In the genomic region with DNA sequence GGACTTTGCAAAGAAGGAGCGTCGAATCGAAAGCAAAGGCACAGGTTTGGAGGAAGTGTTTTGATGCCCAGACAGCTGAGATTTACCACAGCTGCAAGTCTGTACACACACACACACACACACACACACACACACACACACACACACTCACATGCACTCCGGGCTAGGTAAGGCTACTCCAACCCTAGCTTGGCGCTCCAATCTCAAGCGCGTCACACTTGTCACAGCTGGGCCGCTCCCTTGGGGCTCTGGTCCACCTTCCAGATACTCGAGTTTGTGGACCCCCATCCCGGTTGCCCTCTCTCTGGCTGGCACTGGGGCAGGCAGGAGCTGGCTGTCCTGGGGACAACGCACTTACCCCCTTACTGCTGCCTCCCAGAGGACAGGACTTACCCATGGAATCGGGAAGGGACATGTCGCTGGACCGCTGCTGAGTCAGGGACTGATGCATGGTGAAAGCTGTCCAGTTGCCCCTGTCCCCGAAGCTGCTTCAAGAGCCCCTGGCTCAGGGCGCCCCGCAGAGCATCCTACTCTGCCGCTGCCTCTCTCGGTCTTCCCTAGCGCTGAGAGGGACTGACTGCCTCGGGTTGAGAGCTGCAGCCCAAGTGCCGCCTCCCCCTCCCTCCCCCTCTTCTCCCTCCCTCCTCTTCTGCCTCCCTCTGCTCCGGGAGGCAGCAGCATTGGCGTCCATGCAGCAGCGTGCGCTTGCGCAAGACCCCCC, we compare ENCODE assay signal across 8 mouse cellular contexts. TPM values are rescaled to one million over a fixed set of nuclear protein-coding genes. Genes with fewer than 3 reads are reported as not detected.
DNase-seq lines count a peak whose midpoint lies in the region; ATAC-seq lines count a peak whose summit lies in the region.

A gene (minus strand): TSS at position 589 of the 721 bp plus-strand sequence.

- H3K9ac ChIP-seq in kidney, embryonic 16.5 days (replicated peaks; ENCODE audit: low read length), result 0 out of 2 replicates have a peak within 1 kb of the TSS, but pooled peaks have one; percentile 31
- no peak within 1 kb of the TSS for H3K9ac ChIP-seq in forebrain, embryonic 11.5 days (ENCODE audit: low read length)
- no peak within 1 kb of the TSS for H3K9ac ChIP-seq in hindbrain, embryonic 11.5 days (ENCODE audit: low read depth, low read length)
- peak within 1 kb of the TSS; percentile 49 for H3K9ac ChIP-seq in midbrain, embryonic 16.5 days (ENCODE audit: low read depth, low read length)

- H3K36me3 ChIP-seq in kidney, embryonic 16.5 days (ENCODE audit: insufficient read depth, low read length), result no peaks in the 10 kb centered on the region
- H3K36me3 ChIP-seq in forebrain, embryonic 11.5 days (ENCODE audit: control insufficient read depth, insufficient read depth, low read length), result no peaks in the 10 kb centered on the region
- H3K36me3 ChIP-seq in hindbrain, embryonic 11.5 days (ENCODE audit: control insufficient read depth, insufficient read depth, low read length), result no peaks in the 10 kb centered on the region
- no peaks in the 10 kb centered on the region for H3K36me3 ChIP-seq in limb, embryonic 10.5 days
- no peaks in the 10 kb centered on the region for H3K36me3 ChIP-seq in midbrain, embryonic 16.5 days (ENCODE audit: control insufficient read depth, insufficient read depth, low read length)

- H3K4me2 ChIP-seq in kidney, embryonic 16.5 days (replicated peaks; ENCODE audit: low read depth, low read length), result peak within 1 kb of the TSS; percentile 60
- peak within 1 kb of the TSS; percentile 59 for H3K4me2 ChIP-seq in forebrain, embryonic 11.5 days (ENCODE audit: low read depth, low read length, severe bottlenecking)
- H3K4me2 ChIP-seq in hindbrain, embryonic 11.5 days (replicated peaks; ENCODE audit: low read depth, low read length), result peak within 1 kb of the TSS; percentile 69
- H3K4me2 ChIP-seq in midbrain, embryonic 16.5 days (ENCODE audit: low read length), result peak within 1 kb of the TSS; percentile 72

- no peak within 1 kb of the TSS for H3K27ac ChIP-seq in kidney, embryonic 16.5 days (ENCODE audit: low read length)
- no peak within 1 kb of the TSS for H3K27ac ChIP-seq in forebrain, embryonic 11.5 days (ENCODE audit: low read depth, low read length)
- H3K27ac ChIP-seq in hindbrain, embryonic 11.5 days (ENCODE audit: low read depth, low read length), result no peak within 1 kb of the TSS
- no peak within 1 kb of the TSS for H3K27ac ChIP-seq in limb, embryonic 10.5 days
- H3K27ac ChIP-seq in midbrain, embryonic 16.5 days (ENCODE audit: low read length), result no peak within 1 kb of the TSS

- ATAC-seq in kidney, embryonic 16.5 days (ENCODE audit: low FRiP score, low TSS enrichment), result peak; percentile 76
- ATAC-seq in forebrain, embryonic 11.5 days (replicated peaks; ENCODE audit: low FRiP score), result peak; percentile 61
- peak; percentile 67 for ATAC-seq in hindbrain, embryonic 11.5 days (ENCODE audit: low FRiP score)
- ATAC-seq in midbrain, embryonic 16.5 days, result peak; percentile 86

- no peaks in the 10 kb centered on the region for H3K9me3 ChIP-seq in kidney, embryonic 16.5 days (ENCODE audit: low read length)
- H3K9me3 ChIP-seq in forebrain, embryonic 11.5 days (ENCODE audit: control insufficient read depth, low read length), result no peaks in the 10 kb centered on the region
- H3K9me3 ChIP-seq in hindbrain, embryonic 11.5 days (ENCODE audit: control insufficient read depth, low read length), result no peaks in the 10 kb centered on the region
- no peaks in the 10 kb centered on the region for H3K9me3 ChIP-seq in limb, embryonic 10.5 days (replicated peaks)
- no peaks in the 10 kb centered on the region for H3K9me3 ChIP-seq in midbrain, embryonic 16.5 days (replicated peaks; ENCODE audit: control insufficient read depth, low read length, poor library complexity, severe bottlenecking)

- peak within 1 kb of the TSS; percentile 45 for H3K4me3 ChIP-seq in kidney, embryonic 16.5 days (ENCODE audit: low read length)
- peak within 1 kb of the TSS; percentile 29 for H3K4me3 ChIP-seq in forebrain, embryonic 11.5 days (ENCODE audit: low read depth, low read length)
- H3K4me3 ChIP-seq in hindbrain, embryonic 11.5 days (ENCODE audit: low read depth, low read length), result peak within 1 kb of the TSS; percentile 27
- peak within 1 kb of the TSS; percentile 47 for H3K4me3 ChIP-seq in limb, embryonic 10.5 days
- peak within 1 kb of the TSS; percentile 41 for H3K4me3 ChIP-seq in midbrain, embryonic 16.5 days (ENCODE audit: low read depth, low read length)

- no peaks in the 10 kb centered on the region for H3K4me1 ChIP-seq in kidney, embryonic 16.5 days (ENCODE audit: insufficient read depth, low read length)
- H3K4me1 ChIP-seq in forebrain, embryonic 11.5 days (replicated peaks; ENCODE audit: control insufficient read depth, insufficient read depth, low read length), result no peaks in the 10 kb centered on the region
- no peaks in the 10 kb centered on the region for H3K4me1 ChIP-seq in hindbrain, embryonic 11.5 days (replicated peaks; ENCODE audit: control insufficient read depth, insufficient read depth, low read length)
- peaks cover 7% of the 10 kb centered on the region; the same call in 1 of the 2 replicates for H3K4me1 ChIP-seq in limb, embryonic 10.5 days
- H3K4me1 ChIP-seq in midbrain, embryonic 16.5 days (ENCODE audit: control insufficient read depth, insufficient read depth, low read length), result no peaks in the 10 kb centered on the region

- H3K27me3 ChIP-seq in kidney, embryonic 16.5 days (ENCODE audit: insufficient read depth, low read length), result peaks cover 3% of the 10 kb centered on the region; the same call in 1 of the 2 replicates
- H3K27me3 ChIP-seq in forebrain, embryonic 11.5 days (ENCODE audit: control insufficient read depth, insufficient read depth, low read length), result no peaks in the 10 kb centered on the region
- H3K27me3 ChIP-seq in hindbrain, embryonic 11.5 days (ENCODE audit: control insufficient read depth, insufficient read depth, low read length), result no peaks in the 10 kb centered on the region
- peaks cover 60% of the 10 kb centered on the region for H3K27me3 ChIP-seq in limb, embryonic 10.5 days (ENCODE audit: low read depth, poor library complexity, severe bottlenecking)
- no peaks in the 10 kb centered on the region for H3K27me3 ChIP-seq in midbrain, embryonic 16.5 days (ENCODE audit: control insufficient read depth, insufficient read depth, low read depth, low read length)

- no peak for DNase-seq in kidney, adult 8-10 months
- DNase-seq in adrenal gland, postnatal 14 days, result peak; percentile 47
- DNase-seq in forebrain, embryonic 11.5 days (ENCODE audit: low spot score), result peak; percentile 66
- peak; percentile 47 for DNase-seq in hindbrain, embryonic 11.5 days (ENCODE audit: low spot score)
- no peak for DNase-seq in limb, embryonic 10.5 days (ENCODE audit: low spot score)
- no peak for DNase-seq in urinary bladder, adult 2 months (ENCODE audit: low spot score)

- WGBS in kidney, embryonic 16.5 days, result 32% methylated on average over 23 of the region's 27 CpGs
- 23% methylated on average over 25 of the region's 27 CpGs for WGBS in forebrain, embryonic 11.5 days
- WGBS in hindbrain, embryonic 11.5 days, result 21% methylated on average over 26 of the region's 27 CpGs
- 15% methylated on average over 25 of the region's 27 CpGs for WGBS in limb, embryonic 10.5 days
- 24% methylated on average over 20 of the region's 27 CpGs for WGBS in midbrain, embryonic 16.5 days

RNA-seq across cellular contexts. Expression of the gene that starts here (rescaled TPM):
- 27.3 and 29.4 TPM in 2 replicates for polyA plus RNA-seq in kidney, embryonic 16.5 days (2015; fragmentation: Nextera tagmentation; extraction: Ambion mirVana)
- total RNA-seq in adrenal gland, postnatal 14 days (2021), result 9.9 and 12.2 TPM in 2 replicates
- 13.7 and 13.8 TPM in 2 replicates for polyA plus RNA-seq in forebrain, embryonic 11.5 days (2014; fragmentation: Nextera tagmentation; extraction: Ambion mirVana)
- 19.7 and 20.6 TPM in 2 replicates for polyA plus RNA-seq in hindbrain, embryonic 11.5 days (2014; fragmentation: Nextera tagmentation; extraction: Ambion mirVana)
- 25.7 and 28.0 TPM in 2 replicates for polyA plus RNA-seq in limb, embryonic 10.5 days (2016; fragmentation: Nextera tagmentation; extraction: Ambion mirVana)
- polyA plus RNA-seq in midbrain, embryonic 16.5 days (2015; fragmentation: Nextera tagmentation; extraction: Ambion mirVana), result 24.1 and 24.4 TPM in 2 replicates
- polyA plus RNA-seq in urinary bladder, adult 2 months (2012; rRNA removed), result 5.6 and 6.0 TPM in 2 replicates

Comparison
In these comparisons a context has a peak if more than half of its experiments do, and no peak if none do; other contexts are left out.
1. H3K9ac ChIP-seq: peak in kidney, embryonic 16.5 days (single experiment) and midbrain, embryonic 16.5 days (single experiment); none in forebrain, embryonic 11.5 days (single experiment) and hindbrain, embryonic 11.5 days (single experiment).
2. DNase-seq: peak in adrenal gland, postnatal 14 days (single experiment), forebrain, embryonic 11.5 days (single experiment) and hindbrain, embryonic 11.5 days (single experiment); none in kidney, adult 8-10 months (0 of 2), limb, embryonic 10.5 days (single experiment) and urinary bladder, adult 2 months (single experiment).
3. Peak in every context shown above with its lines, with median percentiles within 50 percentile points of each other: ATAC-seq, H3K4me2 ChIP-seq and H3K4me3 ChIP-seq.